Mouse (Mus musculus): ENCODE measurements around the gene Tcte2. TPM values are rescaled to one million over a fixed set of nuclear protein-coding genes. Genes with fewer than 3 reads are reported as not detected.

Tcte2 gene
- total and polyA plus RNA-seq, 3 experiments, result 0.16 TPM; not detected in 2

DNA sequence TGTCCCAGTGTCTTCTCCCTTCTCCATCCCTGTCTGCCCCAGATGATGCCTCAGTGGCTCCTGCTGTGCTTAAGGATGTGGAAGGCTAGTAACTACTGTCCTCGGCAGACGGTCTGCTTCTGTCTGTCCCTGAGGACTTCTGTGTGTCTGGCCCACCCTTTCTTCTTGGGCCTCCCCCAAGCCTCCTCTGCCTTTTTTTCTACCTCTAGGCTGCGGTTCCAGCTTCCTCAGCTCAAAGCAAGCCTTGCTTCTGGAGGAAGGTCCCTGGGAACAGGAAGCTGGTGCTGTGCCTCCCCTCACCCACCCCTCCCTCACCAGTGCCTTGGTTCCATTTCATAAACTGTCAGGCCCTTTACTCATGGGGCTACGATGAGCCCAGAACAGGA is 29.9 kb downstream of the Tcte2 start:
- no peak for ATAC-seq (ENCODE audit: extremely low read depth, insufficient number of reproducible peaks, low FRiP score, poor library complexity, severe bottlenecking)
- H3K4me3 ChIP-seq (ENCODE audit: low read depth, low read length), result no peak overlapping the region
- DNase-seq (ENCODE audit: low spot score), result no peak

DNA sequence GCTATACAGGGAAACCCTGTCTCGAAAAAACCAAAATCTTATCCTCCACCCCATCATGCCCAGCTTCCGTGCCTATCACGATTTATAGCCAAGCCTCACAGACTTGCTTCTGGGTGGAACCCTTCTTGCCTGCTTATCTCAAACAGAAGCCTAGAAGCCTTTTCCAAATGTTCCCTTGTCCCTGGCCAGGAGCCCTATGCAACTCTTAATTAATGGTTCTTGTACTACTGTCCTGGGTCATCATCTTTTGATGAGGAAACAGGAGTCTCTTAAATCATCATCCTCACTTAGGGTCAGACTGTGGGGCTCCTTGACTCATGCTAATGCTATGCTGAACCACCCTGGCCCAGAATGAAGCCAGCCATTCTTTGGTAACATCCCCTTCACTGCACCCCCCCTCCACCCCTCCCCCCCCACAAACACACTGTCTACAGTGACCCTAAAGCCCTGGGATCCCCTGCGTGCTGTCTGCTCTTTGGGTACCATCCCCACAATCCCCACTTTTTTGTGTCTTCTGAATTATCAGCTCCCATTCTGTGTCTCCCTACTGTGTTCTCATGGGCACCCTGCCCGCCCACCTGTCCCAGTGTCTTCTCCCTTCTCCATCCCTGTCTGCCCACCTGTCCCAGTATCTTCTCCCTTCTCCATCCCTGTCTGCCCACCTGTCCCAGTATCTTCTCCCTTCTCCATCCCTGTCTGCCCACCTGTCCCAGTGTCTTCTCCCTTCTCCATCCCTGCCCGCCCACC is 30.5 kb downstream of the Tcte2 start:
- ATAC-seq (ENCODE audit: extremely low read depth, insufficient number of reproducible peaks, low FRiP score, poor library complexity, severe bottlenecking), result no peak
- no peaks in the 10 kb centered on the region for H3K36me3 ChIP-seq (replicated peaks)
- no peaks in the 10 kb centered on the region for H3K27me3 ChIP-seq (ENCODE audit: insufficient read depth, low read length)
- DNase-seq (ENCODE audit: low spot score), result no peak
- no peak overlapping the region for H3K4me3 ChIP-seq (ENCODE audit: low read depth, low read length)
- no peaks in the 10 kb centered on the region for H3K4me1 ChIP-seq (ENCODE audit: insufficient read depth, low read depth, low read length)
- peaks cover 48% of the 10 kb centered on the region for H3K9me3 ChIP-seq (replicated peaks)
- TF ChIP-seq GATA2 (IDR thresholded peaks at IDR 0.05; ENCODE audit: borderline replicate concordance, low read depth, low read length) (no peak), GATA1 (IDR thresholded peaks at IDR 0.05; ENCODE audit: borderline replicate concordance, low read length) (no peak), POLR2AphosphoS5 (IDR thresholded peaks at IDR 0.05; ENCODE audit: insufficient replicate concordance, low read depth, low read length) (no peak), TAL1 (conservative IDR thresholded peaks at IDR 0.05; ENCODE audit: low read depth, low read length) (no peak), CTCF (IDR thresholded peaks at IDR 0.05; ENCODE audit: low read depth, low read length) (no peak)

More for the DNA sequence above, 29.9 kb downstream of the Tcte2 start:
- TF ChIP-seq TAL1 (conservative IDR thresholded peaks at IDR 0.05; ENCODE audit: low read depth, low read length) (no peak), POLR2AphosphoS5 (IDR thresholded peaks at IDR 0.05; ENCODE audit: insufficient replicate concordance, low read depth, low read length) (no peak), GATA1 (IDR thresholded peaks at IDR 0.05; ENCODE audit: borderline replicate concordance, low read length) (no peak), CTCF (IDR thresholded peaks at IDR 0.05; ENCODE audit: low read depth, low read length) (no peak), GATA2 (IDR thresholded peaks at IDR 0.05; ENCODE audit: borderline replicate concordance, low read depth, low read length) (no peak)
- Histone ChIP-seq H3K36me3 (replicated peaks) (no peaks in the 10 kb centered on the region), H3K9me3 (replicated peaks) (peaks cover 46% of the 10 kb centered on the region), H3K4me1 (ENCODE audit: insufficient read depth, low read depth, low read length) (no peaks in the 10 kb centered on the region), H3K27me3 (ENCODE audit: insufficient read depth, low read length) (no peaks in the 10 kb centered on the region)

DNA sequence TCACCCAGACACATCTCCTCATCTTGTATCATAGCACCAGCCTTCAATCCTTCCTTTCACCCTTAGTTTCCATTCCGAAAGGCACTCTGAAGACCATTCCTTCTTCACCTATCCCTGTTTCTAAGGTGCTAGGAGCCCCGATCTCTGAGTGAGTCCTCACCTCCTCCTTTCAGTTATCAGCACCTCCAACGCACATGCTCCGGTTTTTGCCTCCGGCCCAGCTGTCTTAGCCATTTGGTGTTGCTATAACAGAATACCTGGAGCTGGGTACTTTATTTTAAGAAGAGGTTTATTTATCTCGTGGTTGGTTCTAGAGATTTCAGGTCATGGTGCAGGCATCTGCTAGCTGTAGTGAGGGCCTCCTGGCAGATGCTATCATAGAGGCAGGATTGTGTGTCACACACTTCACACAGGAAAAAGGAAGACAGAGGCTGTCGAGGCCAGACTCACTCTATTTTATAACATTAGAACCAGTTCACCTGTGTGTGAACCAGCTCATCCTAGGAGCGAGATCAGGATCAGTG is 34.7 kb downstream of the Tcte2 start:
- Histone ChIP-seq H3K36me3 (replicated peaks) (no peaks in the 10 kb centered on the region), H3K9me3 (replicated peaks) (peaks cover 33% of the 10 kb centered on the region), H3K27me3 (ENCODE audit: insufficient read depth, low read length) (no peaks in the 10 kb centered on the region), H3K4me1 (ENCODE audit: insufficient read depth, low read depth, low read length) (no peaks in the 10 kb centered on the region), H3K4me3 (ENCODE audit: low read depth, low read length) (no peak overlapping the region)
- no peak for ATAC-seq (ENCODE audit: extremely low read depth, insufficient number of reproducible peaks, low FRiP score, poor library complexity, severe bottlenecking)
- TF ChIP-seq TAL1 (conservative IDR thresholded peaks at IDR 0.05; ENCODE audit: low read depth, low read length), result no peak
- no peak for TF ChIP-seq GATA1 (IDR thresholded peaks at IDR 0.05; ENCODE audit: borderline replicate concordance, low read length)
- TF ChIP-seq GATA2 (IDR thresholded peaks at IDR 0.05; ENCODE audit: borderline replicate concordance, low read depth, low read length), result no peak
- TF ChIP-seq POLR2AphosphoS5 (IDR thresholded peaks at IDR 0.05; ENCODE audit: insufficient replicate concordance, low read depth, low read length), result no peak
- TF ChIP-seq CTCF (IDR thresholded peaks at IDR 0.05; ENCODE audit: low read depth, low read length), result no peak
- DNase-seq (ENCODE audit: low spot score), result no peak

DNA sequence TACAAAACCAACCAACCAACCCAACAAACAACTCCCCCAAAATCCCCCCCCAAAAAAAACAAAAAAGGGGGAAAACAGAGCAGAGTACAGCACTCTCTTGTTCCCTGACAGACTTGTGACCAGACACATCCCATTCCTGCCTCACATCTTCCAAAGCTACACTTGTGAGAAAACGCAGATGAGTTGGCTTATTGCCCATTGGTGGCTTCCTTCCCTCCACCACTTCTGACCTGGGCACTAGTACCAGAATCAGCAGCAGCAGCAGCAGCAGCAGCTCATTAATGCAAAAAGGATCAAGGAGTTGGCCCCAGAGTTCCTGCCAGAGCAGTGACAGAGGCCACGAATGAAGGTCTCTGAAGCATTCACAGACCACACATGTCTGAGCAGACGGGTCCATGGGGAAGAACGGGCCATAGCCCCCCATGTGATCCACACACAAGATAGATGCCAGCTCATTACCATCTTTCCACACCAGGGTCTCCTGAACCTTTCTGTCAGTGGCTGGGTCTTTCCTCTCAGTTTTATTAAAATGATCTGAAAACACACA is 36.5 kb downstream of the Tcte2 start:
- Histone ChIP-seq H3K27me3 (ENCODE audit: insufficient read depth, low read length) (no peaks in the 10 kb centered on the region), H3K9me3 (replicated peaks) (peaks cover 38% of the 10 kb centered on the region), H3K36me3 (replicated peaks) (no peaks in the 10 kb centered on the region), H3K4me3 (ENCODE audit: low read depth, low read length) (no peak overlapping the region), H3K4me1 (ENCODE audit: insufficient read depth, low read depth, low read length) (no peaks in the 10 kb centered on the region)
- no peak for ATAC-seq (ENCODE audit: extremely low read depth, insufficient number of reproducible peaks, low FRiP score, poor library complexity, severe bottlenecking)
- TF ChIP-seq TAL1 (conservative IDR thresholded peaks at IDR 0.05; ENCODE audit: low read depth, low read length) (no peak), CTCF (IDR thresholded peaks at IDR 0.05; ENCODE audit: low read depth, low read length) (no peak), GATA2 (IDR thresholded peaks at IDR 0.05; ENCODE audit: borderline replicate concordance, low read depth, low read length) (no peak), POLR2AphosphoS5 (IDR thresholded peaks at IDR 0.05; ENCODE audit: insufficient replicate concordance, low read depth, low read length) (no peak), GATA1 (IDR thresholded peaks at IDR 0.05; ENCODE audit: borderline replicate concordance, low read length) (no peak)
- no peak for DNase-seq (ENCODE audit: low spot score)

GRCm38 (mm10) chr17:13722434-13722833 is 39.2 kb downstream of the Tcte2 start:
- Histone ChIP-seq H3K9me3 (replicated peaks) (peaks cover 49% of the 10 kb centered on the region), H3K4me1 (ENCODE audit: insufficient read depth, low read depth, low read length) (no peaks in the 10 kb centered on the region), H3K27me3 (ENCODE audit: insufficient read depth, low read length) (no peaks in the 10 kb centered on the region), H3K4me3 (ENCODE audit: low read depth, low read length) (no peak overlapping the region), H3K36me3 (replicated peaks) (no peaks in the 10 kb centered on the region)
- DNase-seq (ENCODE audit: low spot score), result no peak
- no peak for ATAC-seq (ENCODE audit: extremely low read depth, insufficient number of reproducible peaks, low FRiP score, poor library complexity, severe bottlenecking)
- TF ChIP-seq CTCF (IDR thresholded peaks at IDR 0.05; ENCODE audit: low read depth, low read length) (no peak), GATA2 (IDR thresholded peaks at IDR 0.05; ENCODE audit: borderline replicate concordance, low read depth, low read length) (no peak), POLR2AphosphoS5 (IDR thresholded peaks at IDR 0.05; ENCODE audit: insufficient replicate concordance, low read depth, low read length) (no peak), GATA1 (IDR thresholded peaks at IDR 0.05; ENCODE audit: borderline replicate concordance, low read length) (no peak), TAL1 (conservative IDR thresholded peaks at IDR 0.05; ENCODE audit: low read depth, low read length) (no peak)

- DNase-seq (ENCODE audit: low spot score) (no peak), ATAC-seq (ENCODE audit: extremely low read depth, insufficient number of reproducible peaks, low FRiP score, poor library complexity, severe bottlenecking) (no peak)
- Histone ChIP-seq H3K4me1 (ENCODE audit: insufficient read depth, low read depth, low read length) (no peaks in the 10 kb centered on the region), H3K9me3 (replicated peaks) (peaks cover 56% of the 10 kb centered on the region), H3K27me3 (ENCODE audit: insufficient read depth, low read length) (no peaks in the 10 kb centered on the region), H3K4me3 (ENCODE audit: low read depth, low read length) (no peak overlapping the region), H3K36me3 (replicated peaks) (no peaks in the 10 kb centered on the region)
- TF ChIP-seq POLR2AphosphoS5 (IDR thresholded peaks at IDR 0.05; ENCODE audit: insufficient replicate concordance, low read depth, low read length) (no peak), GATA1 (IDR thresholded peaks at IDR 0.05; ENCODE audit: borderline replicate concordance, low read length) (no peak), CTCF (IDR thresholded peaks at IDR 0.05; ENCODE audit: low read depth, low read length) (no peak), GATA2 (IDR thresholded peaks at IDR 0.05; ENCODE audit: borderline replicate concordance, low read depth, low read length) (no peak), TAL1 (conservative IDR thresholded peaks at IDR 0.05; ENCODE audit: low read depth, low read length) (no peak)
These were observed 40.3 kb downstream of the Tcte2 start for GRCm38 (mm10) chr17:13721372-13721771.

Data from G1E (cell line).